Mouse (Mus musculus) thymus, adult 18-20 months (tissue): ENCODE measurements around the gene Fbxo17.
A peak's percentile ranks its signal among the peaks of the same experiment; 100 is the strongest.

Source experiments
- DNase-seq, 2 experiments: peaks; one replicate each; pipeline ENCODE4 v3.0.0; 2022; ENCODE audit warnings: mixed read lengths in 2 of 2

The Fbxo17 gene

GRCm38 (mm10) chr7:28719159-28719558 lies 2.6 kb downstream of the Fbxo17 start:
- DNase-seq, result no peak

GRCm38 (mm10) chr7:28719650-28720049 lies 3.0 kb downstream of the Fbxo17 start:
- no peak for DNase-seq

- DNase-seq, result no peak
Observed at GRCm38 (mm10) chr7:28720753-28721537, 4.3 kb downstream of the Fbxo17 start.

GRCm38 (mm10) chr7:28722079-28722478 lies 5.5 kb downstream of the Fbxo17 start:
- no peak for DNase-seq

- no peak for DNase-seq
Observed at GRCm38 (mm10) chr7:28724613-28725012, 8.0 kb downstream of the Fbxo17 start.

GRCm38 (mm10) chr7:28726600-28726999 lies 10.0 kb downstream of the Fbxo17 start:
- DNase-seq, result peak; percentile 43 to 47

GRCm38 (mm10) chr7:28727649-28728340 lies 11.2 kb downstream of the Fbxo17 start:
- DNase-seq, result no peak

- peak; percentile 26 to 60 for DNase-seq
Observed at GRCm38 (mm10) chr7:28732341-28733142, 15.9 kb downstream of the Fbxo17 start.

GRCm38 (mm10) chr7:28733211-28733610 lies 16.6 kb downstream of the Fbxo17 start:
- DNase-seq, result no peak

- no peak for DNase-seq
Observed at GRCm38 (mm10) chr7:28735701-28736100, 19.1 kb downstream of the Fbxo17 start.

- DNase-seq, result no peak
Observed at GRCm38 (mm10) chr7:28739829-28740228, 23.2 kb downstream of the Fbxo17 start.

- no peak for DNase-seq
Observed at GRCm38 (mm10) chr7:28740949-28741348, 24.3 kb downstream of the Fbxo17 start.

GRCm38 (mm10) chr7:28741368-28741708 lies 24.7 kb downstream of the Fbxo17 start:
- DNase-seq, result no peak

GRCm38 (mm10) chr7:28741709-28742438 lies 25.3 kb downstream of the Fbxo17 start, which contains the start of the genes Mrps12 and Sars2:
Gene Mrps12, minus strand, starts transcription at chr7:28741820.
Gene Sars2, plus strand, starts transcription at chr7:28741992.
- peak; percentile 88 to 96 for DNase-seq

GRCm38 (mm10) chr7:28749935-28750334 lies 33.3 kb downstream of the Fbxo17 start:
- no peak for DNase-seq

GRCm38 (mm10) chr7:28756079-28756478 lies 39.5 kb downstream of the Fbxo17 start, which contains the start of gene Ccer2:
Gene Ccer2, plus strand, starts transcription at chr7:28756174.
- DNase-seq, result no peak

GRCm38 (mm10) chr7:28758623-28759022 lies 42.0 kb downstream of the Fbxo17 start:
- no peak for DNase-seq

- DNase-seq, result no peak
Observed at GRCm38 (mm10) chr7:28761907-28762306, 45.3 kb downstream of the Fbxo17 start.

- no peak for DNase-seq
Observed at GRCm38 (mm10) chr7:28765211-28765610, 48.6 kb downstream of the Fbxo17 start.

- peak; percentile 94 to 98 for DNase-seq
Observed at GRCm38 (mm10) chr7:28766173-28766879, 49.7 kb downstream of the Fbxo17 start, which contains the start of gene Sirt2. Gene Sirt2, plus strand, starts transcription at chr7:28766735.

GRCm38 (mm10) chr7:28766910-28767309 lies 50.3 kb downstream of the Fbxo17 start:
- no peak for DNase-seq
